Mouse (Mus musculus) T-helper 1 cell (primary cell): ENCODE data around the gene Apol9a.
"Not testable (repeated sequence)": the region's sequence is repeated elsewhere in the genome, so short reads cannot be mapped to it uniquely, and the experiment has no call there.

Source experiments
- in situ Hi-C: fragments of 300-600 bp; cut with MboI, MseI; formaldehyde crosslinking; loops from one replicate; pipeline ENCODE4 v1.15.1; 2025; ENCODE audit warnings: high pct_unique_total_duplicates

Apol9a gene

DNA sequence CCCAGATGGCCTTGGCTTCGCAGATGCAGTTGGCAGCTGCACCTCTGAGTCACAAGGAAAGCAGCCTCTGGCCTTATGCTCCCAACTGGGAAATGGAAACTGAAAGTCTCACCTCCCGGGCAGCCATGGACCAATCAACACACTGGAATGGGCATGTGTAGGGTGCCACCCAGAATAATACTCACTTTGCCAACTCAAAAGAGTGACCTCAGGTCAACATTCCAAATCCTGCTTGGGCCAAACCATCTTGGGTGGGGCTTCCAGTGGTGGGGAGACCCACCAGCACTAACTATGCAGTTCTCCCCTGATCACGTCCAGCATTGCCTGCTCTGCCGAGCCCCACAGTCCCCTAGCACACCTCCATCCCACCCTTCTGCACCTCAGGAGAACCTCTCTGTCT lies at the start of gene Apol9a:
TSS of gene Apol9a (minus strand) at position 101 of the 400 bp plus-strand sequence.
- in situ Hi-C loops = loop anchor here (10.0 kb wide), 1 partner anchor 494 kb away; no protein-coding TSS in a partner anchor

- in situ Hi-C loops = loop anchor here (5.0 kb wide), 1 partner anchor 247 kb away; the partner anchor contains the start of gene Apol7e
Measured at GRCm38 (mm10) chr15:77449927-77450326, 39.0 kb upstream of the Apol9a start.

DNA sequence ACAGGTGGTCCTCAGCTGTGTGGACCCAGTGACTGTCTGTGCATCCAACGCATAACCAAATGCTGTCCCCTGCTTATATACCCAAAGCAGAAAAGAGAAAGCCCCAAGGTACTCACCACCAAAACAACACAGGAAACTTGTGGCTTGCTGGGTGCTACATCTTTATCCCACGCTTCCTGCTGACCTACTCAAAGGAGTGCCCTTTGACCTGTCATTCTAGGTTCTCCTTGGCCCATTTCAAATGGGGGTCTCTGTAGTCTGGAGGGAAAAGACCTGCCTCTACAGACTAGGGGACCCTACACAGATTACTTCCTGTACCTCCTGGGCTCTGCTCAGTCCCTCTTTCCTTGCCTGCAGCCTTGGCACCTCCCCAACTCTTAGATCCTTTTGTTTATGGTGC lies 36.5 kb upstream of the Apol9a start, which contains the start of gene Apol7b:
TSS of gene Apol7b (minus strand) at position 101 of the 400 bp plus-strand sequence.
- in situ Hi-C loops = loop anchor here (5.0 kb wide), 1 partner anchor 250 kb away; the partner anchor contains the start of gene Apol7e

DNA sequence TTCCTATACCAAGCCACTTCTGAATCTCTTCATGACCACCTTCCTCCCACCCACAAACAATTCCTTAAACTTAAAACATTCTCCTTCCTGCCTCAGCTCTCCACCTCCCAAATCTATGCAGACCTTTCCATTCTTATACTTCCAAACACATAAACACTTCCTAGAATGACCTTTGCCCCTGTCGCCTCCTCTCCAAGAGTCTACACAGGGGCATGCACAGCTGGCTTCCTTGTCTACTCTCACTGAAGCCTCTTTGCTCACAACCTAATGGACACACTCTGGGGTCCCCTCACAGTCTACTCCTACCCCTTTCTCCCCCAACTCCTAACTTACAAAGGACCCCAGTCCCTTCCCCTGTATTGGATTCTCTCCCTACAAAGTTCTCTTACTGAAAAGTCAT lies 34.7 kb upstream of the Apol9a start:
- in situ Hi-C loops = loop anchor here (5.0 kb wide), 1 partner anchor 252 kb away; the partner anchor contains the start of gene Apol7e

DNA sequence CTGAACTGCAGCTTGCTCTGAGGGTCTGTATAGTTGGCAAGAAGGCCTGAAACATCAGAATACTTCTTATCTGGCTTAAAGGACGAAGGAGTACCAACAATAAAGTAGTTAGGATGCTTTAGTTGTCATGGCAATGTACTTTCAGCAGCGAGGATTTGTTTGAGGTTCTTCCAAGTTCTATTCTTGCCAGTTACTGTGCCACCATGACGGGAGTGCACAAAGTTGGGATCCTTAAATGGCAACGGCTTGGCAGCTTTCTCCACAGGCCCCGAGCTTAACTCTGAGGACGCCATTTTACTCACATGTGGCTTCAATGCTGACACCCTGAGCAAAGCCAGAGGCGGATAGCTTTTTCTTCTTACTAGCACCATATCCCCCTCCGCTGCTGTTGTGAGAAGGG lies 33.8 kb upstream of the Apol9a start:
- in situ Hi-C loops = loop anchor here (5.0 kb wide), 1 partner anchor 253 kb away; the partner anchor contains the start of gene Apol7e

DNA sequence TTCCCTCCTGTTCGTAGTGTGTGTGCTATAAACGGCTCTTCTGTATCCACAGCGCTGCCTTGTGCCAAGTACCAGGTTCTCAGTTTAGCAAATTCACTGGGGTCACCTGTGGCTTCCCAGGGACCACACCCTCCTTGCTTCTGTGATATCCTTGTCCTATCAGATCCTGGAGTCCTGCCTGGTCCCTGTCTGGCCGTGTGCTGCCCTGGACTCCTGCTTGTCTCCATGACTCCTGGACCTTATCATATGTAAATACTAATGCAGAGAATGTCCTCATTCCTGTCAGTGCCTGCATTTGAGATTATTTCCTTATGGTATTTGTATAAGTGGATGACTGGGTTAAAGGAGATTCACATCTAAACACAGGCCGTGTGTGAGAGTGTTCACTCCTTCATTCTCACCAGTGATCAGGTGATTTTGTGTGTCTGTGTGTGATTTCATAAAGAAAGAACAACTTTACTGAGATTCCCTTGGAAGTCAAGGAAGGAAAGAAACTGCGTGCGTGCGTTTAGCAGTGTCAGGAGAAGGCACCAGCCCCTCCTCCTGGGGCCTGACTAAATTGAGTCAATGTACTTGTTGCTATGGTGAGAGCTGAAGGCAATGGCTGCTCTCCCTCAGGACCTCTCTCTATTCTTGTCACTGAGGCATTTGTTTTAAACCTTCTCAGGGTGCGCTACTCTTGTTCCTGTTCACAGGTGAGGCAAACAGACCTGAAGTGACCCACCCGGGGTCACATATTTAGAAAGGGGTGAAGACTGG lies 17.9 kb upstream of the Apol9a start:
- in situ Hi-C loops = not testable (repeated sequence)

DNA sequence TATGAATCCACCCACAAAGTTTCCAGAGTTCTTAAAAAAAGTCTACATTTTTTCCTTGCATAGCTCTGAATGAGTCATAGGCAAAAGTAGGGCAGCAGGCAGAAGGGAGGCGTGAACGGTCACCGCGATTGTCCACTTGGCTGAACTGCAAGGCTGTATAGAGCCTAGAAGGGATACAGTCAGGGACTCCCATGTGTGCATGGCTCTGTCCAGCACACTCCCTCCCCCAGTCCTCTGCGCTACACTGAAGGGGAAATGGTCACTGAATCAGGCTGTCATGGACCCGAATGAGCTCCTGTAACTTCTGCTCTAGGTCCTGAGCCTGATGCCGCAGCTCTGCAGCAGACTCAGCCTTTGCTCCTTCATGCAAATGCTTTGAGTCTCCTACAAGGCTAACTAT lies 12.0 kb upstream of the Apol9a start:
- in situ Hi-C loops = not testable (repeated sequence)

GRCm38 (mm10) chr15:77419657-77420056 lies 8.7 kb upstream of the Apol9a start:
- in situ Hi-C loops = loop anchor here (10.0 kb wide), 1 partner anchor 485 kb away; no protein-coding TSS in a partner anchor

- in situ Hi-C loops = loop anchor here (10.0 kb wide), 1 partner anchor 488 kb away; no protein-coding TSS in a partner anchor
Measured at GRCm38 (mm10) chr15:77416655-77417333, 5.9 kb upstream of the Apol9a start.

GRCm38 (mm10) chr15:77415653-77416052 lies 4.7 kb upstream of the Apol9a start:
- in situ Hi-C loops = loop anchor here (10.0 kb wide), 1 partner anchor 489 kb away; no protein-coding TSS in a partner anchor

DNA sequence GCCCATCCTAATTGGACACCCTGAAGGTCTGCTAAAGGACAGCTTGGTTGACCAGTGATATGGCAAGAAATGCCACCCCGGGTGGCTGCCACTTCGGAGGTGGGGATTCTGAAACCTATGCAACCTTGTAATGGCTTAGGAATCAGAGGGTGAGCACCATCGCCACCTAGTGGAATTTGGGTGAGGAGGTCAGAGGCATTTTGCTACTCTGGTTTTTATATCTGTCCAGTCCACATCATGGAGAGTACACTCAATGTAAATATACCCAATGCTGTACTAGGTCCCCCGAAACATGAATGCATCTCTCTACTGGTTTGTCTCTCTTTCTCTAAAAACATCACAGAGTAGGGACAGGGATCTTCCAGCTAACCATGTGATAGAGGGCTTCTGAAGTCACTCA lies 1.8 kb upstream of the Apol9a start:
- in situ Hi-C loops = loop anchor here (10.0 kb wide), 1 partner anchor 492 kb away; no protein-coding TSS in a partner anchor

DNA sequence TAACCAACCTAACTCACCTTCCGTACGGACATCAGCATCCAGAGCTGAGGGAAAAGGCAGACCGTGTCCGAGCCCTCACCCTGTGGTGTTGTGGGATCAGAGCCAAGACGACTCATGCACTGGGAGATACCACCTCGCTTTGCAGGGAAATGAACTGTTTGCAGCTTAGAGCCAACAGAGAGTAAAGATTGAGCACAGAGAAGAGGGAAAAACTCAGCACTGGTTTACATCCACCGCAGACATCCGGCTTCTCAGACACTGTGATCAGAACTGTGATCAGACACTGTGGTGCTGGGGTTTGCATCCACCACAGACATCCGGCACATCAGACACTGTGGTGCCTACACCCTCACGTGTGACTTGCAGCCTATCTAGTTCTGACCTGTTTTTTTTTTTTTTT lies 4.6 kb downstream of the Apol9a start:
- in situ Hi-C loops = not testable (repeated sequence)

DNA sequence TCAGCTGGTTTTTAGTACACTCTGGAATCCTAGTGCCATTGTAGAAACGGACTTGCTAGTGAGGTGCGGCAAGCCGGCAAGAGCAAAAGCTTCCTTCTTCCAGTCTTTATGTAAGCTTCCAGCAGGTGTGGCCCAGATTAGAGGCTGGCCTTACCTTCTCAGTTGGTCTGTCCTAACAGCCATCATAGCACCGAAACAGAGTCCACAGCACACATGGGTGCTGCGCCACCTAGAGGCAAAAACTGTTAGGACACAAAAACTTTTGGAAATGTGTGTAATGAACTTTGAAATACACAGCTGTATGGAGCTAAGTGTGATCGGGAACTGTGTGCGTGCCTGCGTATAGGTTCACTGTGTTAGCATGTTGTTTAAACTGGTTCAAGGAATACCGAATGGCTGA lies 11.9 kb downstream of the Apol9a start, which contains the start of gene Apol7a:
TSS of gene Apol7a (minus strand) at position 84 of the 400 bp plus-strand sequence.
- in situ Hi-C loops = not testable (repeated sequence)

GRCm38 (mm10) chr15:77397450-77398132 lies 13.3 kb downstream of the Apol9a start:
- in situ Hi-C loops = not testable (repeated sequence)

DNA sequence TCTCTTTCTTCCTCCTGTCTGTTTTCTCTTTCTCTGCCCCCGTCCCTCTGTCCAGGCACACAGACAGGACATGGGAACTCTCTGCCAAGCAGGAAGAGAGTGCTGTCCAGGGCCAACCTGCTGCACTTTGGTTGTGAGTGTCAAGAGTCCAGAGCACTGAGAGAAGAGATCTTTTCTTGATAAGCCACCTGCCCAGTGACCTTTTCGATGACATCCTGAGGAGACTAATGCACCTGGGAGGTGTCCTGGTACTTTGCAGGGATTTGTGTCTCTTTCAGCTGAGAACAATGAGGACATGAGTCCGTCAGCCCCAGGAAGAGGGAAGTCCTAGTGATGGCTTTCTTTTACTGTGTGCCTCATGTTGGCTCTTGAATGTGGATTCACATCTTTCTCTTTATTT lies 17.1 kb downstream of the Apol9a start:
- in situ Hi-C loops = not testable (repeated sequence)

DNA sequence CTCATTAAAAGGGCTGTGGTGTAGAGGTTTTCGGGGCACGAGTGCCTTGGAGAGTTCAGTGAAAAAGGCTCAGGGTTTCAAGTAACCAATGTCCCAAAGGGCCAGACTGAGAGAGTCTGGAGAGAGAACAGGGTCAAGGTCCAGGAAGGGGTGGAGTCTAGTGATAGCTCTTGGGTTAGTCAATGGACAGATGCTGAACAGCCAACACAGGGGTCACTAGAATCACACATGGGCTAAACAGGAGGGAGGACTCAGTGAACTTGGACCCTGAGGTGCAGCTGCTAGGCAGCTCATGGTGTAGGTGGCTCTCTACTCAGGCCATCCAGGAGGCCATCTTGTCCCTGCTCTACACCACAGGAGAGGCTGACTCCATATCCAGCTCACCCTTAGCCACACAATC lies 23.5 kb downstream of the Apol9a start:
- in situ Hi-C loops = no loop called here

GRCm38 (mm10) chr15:77384340-77385030 lies 26.4 kb downstream of the Apol9a start:
- in situ Hi-C loops = no loop called here

GRCm38 (mm10) chr15:77382880-77383279 lies 28.1 kb downstream of the Apol9a start:
- in situ Hi-C loops = no loop called here

- in situ Hi-C loops = no loop called here
Measured at GRCm38 (mm10) chr15:77382271-77382850, 28.6 kb downstream of the Apol9a start.

- in situ Hi-C loops = no loop called here
Measured at GRCm38 (mm10) chr15:77381481-77381880, 29.5 kb downstream of the Apol9a start.

GRCm38 (mm10) chr15:77379921-77380320 lies 31.0 kb downstream of the Apol9a start:
- in situ Hi-C loops = no loop called here
